Mouse (Mus musculus) ES-E14 (cell line): ENCODE results near the gene Inafm2. TPM values are rescaled to one million over a fixed set of nuclear protein-coding genes. Genes with fewer than 3 reads are reported as not detected.

Experiments used
- DNase-seq: peaks from one replicate; pipeline ENCODE4 v3.0.0-alpha.2; 2013; ENCODE audit warnings: low read depth, low spot score
- H3K27ac ChIP-seq: 2 replicates; pipeline ENCODE4 v1.5.1; 2012; ENCODE audit warnings: low read depth, mild to moderate bottlenecking, low read length, moderate library complexity, mixed read lengths; ENCODE audit not compliant: poor library complexity, insufficient read depth, severe bottlenecking
- H3K36me3 ChIP-seq: 2 replicates; pipeline ENCODE4 v1.6.1; 2012; ENCODE audit warnings: mild to moderate bottlenecking, low read length, moderate library complexity, mixed read lengths; ENCODE audit not compliant: control insufficient read depth, poor library complexity, insufficient read depth, severe bottlenecking
- H3K4me1 ChIP-seq, 2 experiments: fragments of 150-350 bp in 1 of 2; sonication (generic) in 1 of 2; 2 replicates each; pipeline ENCODE4 v1.6.1; 2012; ENCODE audit warnings: low read length in 2 of 2, mild to moderate bottlenecking in 1 of 2, mixed read lengths in 1 of 2; ENCODE audit not compliant: control insufficient read depth in 2 of 2, insufficient read depth in 2 of 2, poor library complexity in 1 of 2
- H3K4me3 ChIP-seq, 2 experiments: fragments of 150-350 bp in 1 of 2; sonication (generic) in 1 of 2; 2 replicates each; pipeline ENCODE4 v1.5.1; 2012; ENCODE audit warnings: low read length in 2 of 2, low read depth in 1 of 2, mild to moderate bottlenecking in 1 of 2, mixed read lengths in 1 of 2; ENCODE audit not compliant: insufficient read depth in 1 of 2, poor library complexity in 1 of 2, severe bottlenecking in 1 of 2
- H3K9ac ChIP-seq: 2 replicates; pipeline ENCODE4 v1.6.1; 2012; ENCODE audit warnings: low read depth, mild to moderate bottlenecking, low read length, mixed read lengths; ENCODE audit not compliant: poor library complexity, insufficient read depth, severe bottlenecking
- H3K9me3 ChIP-seq: fragments of 150-350 bp; sonication (generic); 2 replicates; pipeline ENCODE4 v1.6.1; 2012; ENCODE audit warnings: low read depth, mild to moderate bottlenecking, low read length; ENCODE audit not compliant: control insufficient read depth, insufficient read depth
- CHD2 ChIP-seq: IDR thresholded peaks from 2 replicates; pipeline ENCODE4 v1.6.1; 2014; ENCODE audit warnings: mild to moderate bottlenecking, low read depth, low read length, inconsistent platforms
- HCFC1 ChIP-seq: IDR thresholded peaks from 2 replicates; pipeline ENCODE4 v1.6.1; 2012; ENCODE audit warnings: low read length, inconsistent platforms, borderline replicate concordance; ENCODE audit not compliant: insufficient read depth
- MAFK ChIP-seq: IDR thresholded peaks from 2 replicates; pipeline ENCODE4 v1.6.1; 2014; ENCODE audit warnings: mild to moderate bottlenecking, low read depth, low read length, inconsistent platforms; ENCODE audit not compliant: insufficient read depth
- ZC3H11A ChIP-seq: IDR thresholded peaks from 2 replicates; pipeline ENCODE4 v1.6.1; 2012; ENCODE audit warnings: low read depth, mild to moderate bottlenecking, inconsistent platforms, low read length, borderline replicate concordance
- ZNF384 ChIP-seq: IDR thresholded peaks from 2 replicates; pipeline ENCODE4 v1.6.1; 2012; ENCODE audit warnings: low read depth, low read length, inconsistent platforms
- in situ Hi-C, 2 experiments: fragments of 600-800 bp; cut with MboI; formaldehyde crosslinking; loops; one replicate each; pipeline ENCODE4 v1.15.1; 2025; ENCODE audit warnings: low sequenced_read_pairs in 2 of 2, inconsistent platforms in 1 of 2; ENCODE audit not compliant: unreplicated experiment in 2 of 2
- total RNA-seq: library from RNA; depleted of rRNA; stranded (reverse); fragments of 300-350 nt; gene quantifications from 2 replicates; pipeline ENCODE4 v1.2.3, GENCODE M21; 2012; rRNA removed

Inafm2 gene
- total RNA-seq: 2.2 and 2.7 TPM in 2 replicates

DNA sequence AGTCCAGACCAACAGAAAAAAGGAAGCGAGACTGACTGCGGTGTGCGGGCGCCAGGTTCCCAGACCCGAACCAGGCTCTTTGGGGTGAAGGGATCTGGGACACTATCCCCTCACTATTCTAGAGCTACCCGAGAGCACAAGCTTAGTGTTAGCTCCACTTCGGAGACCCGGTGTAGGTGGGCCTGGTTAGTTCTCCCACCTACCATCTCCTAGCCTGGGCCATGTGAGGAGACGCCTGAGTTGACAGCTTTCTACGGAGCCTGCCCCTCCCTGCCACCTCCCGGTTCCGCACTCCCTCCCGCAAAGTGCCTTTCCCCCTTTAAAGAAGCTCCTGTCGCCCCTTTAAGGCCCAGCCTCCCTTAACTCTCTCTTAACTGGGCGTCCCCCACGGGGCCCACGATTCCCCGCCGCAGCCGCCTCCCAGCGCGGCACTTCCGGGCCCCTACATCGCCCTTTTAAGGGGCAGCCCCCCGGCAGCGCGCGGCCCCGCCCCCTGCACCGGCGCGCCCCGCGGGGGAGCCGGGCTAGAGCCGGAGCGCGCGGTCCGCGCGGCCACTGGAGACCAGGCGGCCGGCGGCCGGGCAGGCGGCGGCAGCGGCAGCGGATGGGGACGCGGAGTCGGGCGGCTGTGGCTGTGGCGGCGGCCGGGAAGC is at the start of gene Inafm2:
Gene Inafm2 (plus strand): TSS at position 527 of the 653 bp plus-strand sequence.
- no peak for DNase-seq
- H3K27ac ChIP-seq: no peak within 1 kb of the TSS
- peak within 1 kb of the TSS; percentile 69 to 77 for H3K4me3 ChIP-seq
- no peaks in the 10 kb centered on the region for H3K9me3 ChIP-seq
- H3K4me1 ChIP-seq: no peaks in the 10 kb centered on the region
- no peaks in the 10 kb centered on the region for H3K36me3 ChIP-seq
- peak within 1 kb of the TSS; percentile 69 for H3K9ac ChIP-seq
- TF ChIP-seq ZC3H11A (peak; percentile 82; the same call in 1 of the 2 replicates), ZNF384 (no peak), HCFC1 (0 out of 2 replicates have a peak, but pooled peaks have one; percentile 30), CHD2 (no peak), MAFK (no peak)
- in situ Hi-C loops: loop anchor here in 1 of 2 experiments (5.0 kb wide), 1 partner anchor 152 kb away; no protein-coding TSS in a partner anchor

DNA sequence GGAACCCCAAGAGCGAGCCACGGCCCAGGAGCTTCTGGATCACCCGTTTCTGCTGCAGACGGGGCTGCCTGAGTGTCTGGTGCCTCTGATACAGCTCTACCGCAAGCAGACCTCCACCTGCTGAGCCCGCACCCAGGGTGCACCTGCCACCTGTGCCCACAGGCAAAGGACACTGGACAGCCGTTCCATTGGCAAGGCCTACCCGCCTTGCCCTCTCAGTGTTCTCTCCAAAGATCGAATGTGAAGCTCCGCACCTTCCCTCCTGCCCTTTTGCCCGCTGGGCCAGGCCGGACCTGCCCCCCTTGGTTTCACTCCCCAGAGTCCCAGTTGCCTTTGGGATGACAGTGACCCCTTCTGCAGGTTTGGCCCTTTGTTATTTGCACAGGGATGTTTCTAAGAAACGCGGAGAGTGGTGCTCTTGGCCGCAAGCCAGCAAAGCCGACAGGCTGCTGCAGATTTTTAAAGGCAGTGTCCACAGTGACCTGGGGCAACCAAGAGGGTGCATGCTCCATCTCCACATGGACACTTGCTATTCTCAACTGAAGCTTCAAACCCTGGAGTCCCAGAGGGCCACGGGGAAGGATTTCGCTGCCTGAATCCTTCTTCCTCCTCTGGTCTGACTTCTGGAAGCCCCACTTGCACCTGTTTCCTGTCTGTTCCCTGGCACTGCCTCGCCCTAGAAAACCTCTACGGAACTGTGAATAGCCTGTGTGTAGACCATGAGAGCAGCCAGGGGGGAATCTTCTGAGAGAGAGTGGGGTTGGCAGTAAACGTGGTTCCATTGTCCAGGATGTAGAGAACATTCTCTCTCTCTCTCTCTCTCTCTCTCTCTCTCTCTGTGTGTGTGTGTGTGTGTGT is 48.9 kb upstream of the Inafm2 start:
- Histone ChIP-seq H3K9ac (no peak overlapping the region), H3K4me3 (peak overlapping the region; percentile 0 to 7; a peak in 2 of 4 replicates), H3K36me3 (no peaks in the 10 kb centered on the region), H3K4me1 (peaks cover 2 to 4% of the 10 kb centered on the region in 2 experiments; a peak in 2 of 4 replicates), H3K9me3 (no peaks in the 10 kb centered on the region), H3K27ac (no peak overlapping the region)
- TF ChIP-seq MAFK (no peak), HCFC1 (no peak), ZC3H11A (no peak), CHD2 (no peak), ZNF384 (no peak)
- in situ Hi-C loops: no loop called here
- no peak for DNase-seq

DNA sequence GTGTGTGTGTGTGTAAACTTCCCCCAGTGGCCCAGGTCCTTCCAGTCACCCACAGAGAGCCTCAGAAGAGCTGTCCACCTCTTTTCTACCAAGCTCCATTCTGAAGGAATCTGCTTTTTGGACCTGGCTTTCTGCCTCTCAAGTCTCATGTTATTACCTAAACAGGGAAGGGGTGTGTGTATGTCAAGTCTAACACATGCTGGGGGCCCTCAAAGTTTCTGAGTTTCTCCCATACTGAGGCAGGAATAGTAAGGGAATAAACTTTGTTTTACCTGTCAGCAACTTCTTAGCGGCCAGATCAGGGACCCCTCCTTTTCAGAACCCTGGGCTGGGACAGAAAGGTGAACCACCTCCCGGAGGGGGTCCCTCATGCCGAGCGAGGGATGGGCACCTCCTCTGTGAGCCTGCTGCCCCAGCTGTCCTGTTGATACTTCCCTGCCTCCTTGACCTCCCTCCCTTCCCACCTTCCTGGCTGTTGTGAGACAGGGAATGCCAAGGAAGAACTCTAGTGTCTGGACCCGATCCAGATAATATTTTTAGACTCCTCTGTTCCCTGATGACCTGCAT is 48.2 kb upstream of the Inafm2 start:
- DNase-seq: no peak

DNA sequence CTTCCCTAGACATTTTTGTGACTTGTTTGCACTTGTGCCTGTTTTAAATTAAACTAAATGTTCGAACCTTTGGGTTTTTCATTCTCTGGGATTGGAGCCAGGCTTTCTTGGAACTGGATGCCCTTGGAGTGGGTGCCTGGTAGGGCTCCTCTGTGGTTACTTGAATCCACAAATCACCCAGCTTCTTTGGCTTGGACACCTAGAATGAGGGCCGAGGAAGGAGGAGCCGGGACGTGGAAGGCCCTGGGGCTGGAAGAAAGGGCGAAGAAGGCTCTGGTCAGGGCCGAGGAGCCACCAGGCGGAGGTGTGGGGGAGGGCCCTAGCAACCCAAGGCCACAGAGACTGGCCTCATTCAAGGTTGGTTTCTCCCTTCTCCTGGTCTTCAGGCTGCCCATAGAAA is 47.6 kb upstream of the Inafm2 start:
- no peak overlapping the region for H3K4me3 ChIP-seq
- TF ChIP-seq ZC3H11A (no peak), ZNF384 (no peak), MAFK (no peak)
- peaks cover 2 to 9% of the 10 kb centered on the region in 2 experiments; a peak in 2 of 4 replicates for H3K4me1 ChIP-seq
- no peaks in the 10 kb centered on the region for H3K9me3 ChIP-seq
- H3K27ac ChIP-seq: no peak overlapping the region
- no peak overlapping the region for H3K9ac ChIP-seq
- DNase-seq: no peak
- H3K36me3 ChIP-seq: no peaks in the 10 kb centered on the region
- in situ Hi-C loops: no loop called here

More for the DNA sequence above, 48.2 kb upstream of the Inafm2 start:
- Histone ChIP-seq H3K4me1 (peaks cover 2 to 7% of the 10 kb centered on the region in 2 experiments; a peak in 2 of 4 replicates), H3K27ac (no peak overlapping the region), H3K4me3 (no peak overlapping the region), H3K9me3 (no peaks in the 10 kb centered on the region), H3K36me3 (no peaks in the 10 kb centered on the region), H3K9ac (no peak overlapping the region)
- TF ChIP-seq ZC3H11A: no peak
- TF ChIP-seq CHD2: no peak
- no peak for TF ChIP-seq HCFC1
- TF ChIP-seq ZNF384: no peak
- TF ChIP-seq MAFK: no peak
- in situ Hi-C loops: no loop called here
